Mouse (Mus musculus) limb, embryonic 12.5 days (tissue): ENCODE measurements at regions not wholly inside any gene's neighbourhood (a gene's known extent, or its start where the extent isn't known, plus 50 kb on each side); places are given as distances from the start of the nearest gene placed in this dataset.

Experiments
- ATAC-seq: fragments of 200-750 bp; cut with Nextera tagmentation; 2 replicates; pipeline ENCODE4 v1.8.0; 2017; ENCODE audit warnings: low read depth, moderate TSS enrichment; ENCODE audit not compliant: insufficient number of reproducible peaks, insufficient read depth, low FRiP score, low TSS enrichment
- H3K27ac ChIP-seq: fragments of 300-500 bp; sonication (generic); 2 replicates; pipeline ENCODE4 v1.5.1; 2016; ENCODE audit warnings: mild to moderate bottlenecking, moderate library complexity
- H3K27me3 ChIP-seq: fragments of 300-500 bp; sonication (generic); 2 replicates; pipeline ENCODE4 v1.6.1; 2016; ENCODE audit warnings: mild to moderate bottlenecking, moderate library complexity
- H3K36me3 ChIP-seq: fragments of 300-500 bp; sonication (generic); 2 replicates; pipeline ENCODE4 v1.6.1; 2016; ENCODE audit warnings: mild to moderate bottlenecking, moderate library complexity
- H3K4me1 ChIP-seq: fragments of 300-500 bp; sonication (generic); replicated peaks from 2 replicates; pipeline ENCODE4 v1.6.1; 2016
- H3K4me2 ChIP-seq: fragments of 300-500 bp; sonication (generic); 2 replicates; pipeline ENCODE4 v1.6.1; 2016; ENCODE audit warnings: mild to moderate bottlenecking, moderate library complexity
- H3K4me3 ChIP-seq: fragments of 300-500 bp; sonication (generic); replicated peaks from 2 replicates; pipeline ENCODE4 v1.5.1; 2016; ENCODE audit warnings: mild to moderate bottlenecking
- H3K9ac ChIP-seq: fragments of 300-500 bp; sonication (generic); replicated peaks from 2 replicates; pipeline ENCODE4 v1.6.1; 2016; ENCODE audit warnings: mild to moderate bottlenecking, moderate library complexity
- H3K9me3 ChIP-seq: fragments of 300-500 bp; sonication (generic); 2 replicates; pipeline ENCODE4 v1.6.1; 2016; ENCODE audit warnings: mild to moderate bottlenecking, moderate library complexity
- WGBS: fragments of 180-500 bp; shearing (Covaris S2); methylation state at CpG from one replicate; pipeline ENCODE4 v1.1.7; 2016; 5-methylcytosine and 5-hydroxymethylcytosine counted together

- WGBS = 83% methylated on average over 12 of the region's 12 CpGs
- H3K4me3 ChIP-seq = no peak overlapping the region
- no peaks in the 10 kb centered on the region for H3K36me3 ChIP-seq
- ATAC-seq = no peak
- H3K27ac ChIP-seq = no peak overlapping the region
- no peak overlapping the region for H3K9ac ChIP-seq
- no peaks in the 10 kb centered on the region; the same call in 1 of the 2 replicates for H3K4me1 ChIP-seq
- H3K27me3 ChIP-seq = no peaks in the 10 kb centered on the region
- H3K4me2 ChIP-seq = no peak overlapping the region
- H3K9me3 ChIP-seq = no peaks in the 10 kb centered on the region
Measured at GRCm38 (mm10) chr8:10689881-10690280, 318.4 kb downstream of the Irs2 start.

- H3K9ac ChIP-seq = no peak overlapping the region
- no peaks in the 10 kb centered on the region for H3K36me3 ChIP-seq
- 48% methylated on average over 9 of the region's 9 CpGs for WGBS
- no peaks in the 10 kb centered on the region for H3K27me3 ChIP-seq
- no peaks in the 10 kb centered on the region; the same call in 1 of the 2 replicates for H3K4me1 ChIP-seq
- no peak overlapping the region for H3K27ac ChIP-seq
- H3K4me2 ChIP-seq = no peak overlapping the region
- ATAC-seq = no peak
- H3K9me3 ChIP-seq = no peaks in the 10 kb centered on the region
- H3K4me3 ChIP-seq = no peak overlapping the region
Measured at GRCm38 (mm10) chr8:10687867-10688561, 320.2 kb downstream of the Irs2 start.
